27 mouse cellular contexts compared by ENCODE assay signal in the genomic region with DNA sequence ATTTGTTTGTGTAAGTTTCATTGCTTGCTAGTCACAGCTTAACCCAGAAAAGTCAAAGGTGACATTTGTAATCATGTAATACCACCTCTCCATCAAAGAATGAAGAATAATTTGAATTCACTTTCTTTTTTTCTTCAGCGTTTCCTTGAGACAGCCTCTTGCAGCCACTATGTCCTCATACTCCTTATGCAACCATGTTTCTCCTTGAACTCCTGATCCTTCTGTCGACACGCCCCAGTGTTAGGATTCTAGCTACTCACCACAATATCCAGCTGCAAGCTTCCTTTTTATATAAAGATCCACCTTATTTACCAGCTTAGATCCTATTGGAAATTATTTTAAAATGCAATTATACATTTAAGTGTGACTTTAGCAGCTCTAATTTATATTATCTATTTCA.
"Had no signal": no experiment of that assay in that cellular context is flagged by ENCODE, and none has a peak within 500 bp of the region (broad histone marks: within the 10 kb centered on the region; RNA-seq: fewer than 3 reads in every experiment).

No protein-coding gene starts in this region.

- H3K9ac ChIP-seq: heart, embryonic 13.5 days; heart, embryonic 15.5 days; hindbrain, embryonic 13.5 days; hindbrain, embryonic 15.5 days; kidney, embryonic 15.5 days; limb, embryonic 13.5 days; limb, embryonic 15.5 days; liver, embryonic 12.5 days; liver, embryonic 14.5 days had no signal

- H3K4me3 ChIP-seq: gastrocnemius, adult 2 months; heart, adult 2 months; heart, embryonic 13.5 days; heart, embryonic 15.5 days; hindbrain, embryonic 13.5 days; hindbrain, embryonic 15.5 days; kidney, embryonic 15.5 days; limb, embryonic 13.5 days; limb, embryonic 15.5 days; liver, embryonic 12.5 days had no signal

- ATAC-seq: hindbrain, postnatal 0 days; liver, embryonic 12.5 days had no signal

- H3K27ac ChIP-seq: gastrocnemius, adult 2 months; heart, adult 2 months; heart, embryonic 13.5 days; heart, embryonic 15.5 days; hindbrain, embryonic 13.5 days; hindbrain, embryonic 15.5 days; hindbrain, postnatal 0 days; kidney, embryonic 15.5 days; kidney, postnatal 0 days; limb, embryonic 13.5 days; limb, embryonic 15.5 days; liver, embryonic 12.5 days; liver, embryonic 14.5 days had no signal

- H3K36me3 ChIP-seq: heart, embryonic 13.5 days; heart, embryonic 15.5 days; hindbrain, embryonic 13.5 days; hindbrain, embryonic 15.5 days; kidney, embryonic 15.5 days; limb, embryonic 13.5 days; limb, embryonic 15.5 days; liver, embryonic 12.5 days had no signal

- H3K27me3 ChIP-seq: heart, embryonic 13.5 days; heart, embryonic 15.5 days; hindbrain, embryonic 13.5 days; hindbrain, embryonic 15.5 days; kidney, embryonic 15.5 days; limb, embryonic 13.5 days; limb, embryonic 15.5 days; liver, embryonic 12.5 days had no signal

- H3K4me2 ChIP-seq: heart, embryonic 11.5 days; heart, embryonic 13.5 days; heart, embryonic 15.5 days; hindbrain, embryonic 13.5 days; hindbrain, embryonic 15.5 days; kidney, embryonic 15.5 days; limb, embryonic 13.5 days; limb, embryonic 15.5 days; liver, embryonic 12.5 days had no signal

- DNase-seq: gastrocnemius, adult 2 months; gastrocnemius, postnatal 10 days; gastrocnemius, postnatal 25 days; heart, adult 11 months; heart, adult 2 months; heart, postnatal 14 days; heart, postnatal 36 days; kidney, adult 2 months; kidney, adult 9 months; kidney, postnatal 14 days; kidney, postnatal 36 days; layer of hippocampus, adult 9-11 months; layer of hippocampus, postnatal 36 days; left cerebral cortex, postnatal 4 days; lung, adult 18-20 months had no signal

- H3K9me3 ChIP-seq: heart, embryonic 13.5 days; heart, embryonic 15.5 days; hindbrain, embryonic 13.5 days; hindbrain, embryonic 15.5 days; kidney, embryonic 15.5 days; limb, embryonic 13.5 days; limb, embryonic 15.5 days; liver, embryonic 12.5 days had no signal

- H3K4me1 ChIP-seq: heart, embryonic 13.5 days; heart, embryonic 15.5 days; hindbrain, embryonic 13.5 days; hindbrain, embryonic 15.5 days; kidney, embryonic 15.5 days; limb, embryonic 13.5 days; limb, embryonic 15.5 days; liver, embryonic 12.5 days had no signal
